In genomic region chr5:115275998-115276397, GRCm38 (mm10) we compare ENCODE assay signal across 9 mouse cellular contexts. TPM values are rescaled to one million over a fixed set of nuclear protein-coding genes. Genes with fewer than 3 reads are reported as not detected.
DNase-seq lines count a peak whose midpoint lies in the region; ATAC-seq and TF ChIP-seq lines count a peak whose summit lies in the region.
"Had no signal": no experiment of that assay in that cellular context is flagged by ENCODE, and none has a peak within 500 bp of the region (broad histone marks: within the 10 kb centered on the region; RNA-seq: fewer than 3 reads in every experiment).

No protein-coding gene starts in this region.

- no peaks in the 10 kb centered on the region for H3K27me3 ChIP-seq in kidney, adult 2 months (replicated peaks; ENCODE audit: control insufficient read depth, insufficient read depth, low read length)
- H3K27me3 ChIP-seq in kidney, embryonic 15.5 days, result no peaks in the 10 kb centered on the region
- H3K27me3 ChIP-seq in MEL (ENCODE audit: control insufficient read depth in 1 of 2, insufficient read depth in 2 of 2, low read length in 2 of 2), result no peaks in the 10 kb centered on the region
- no peaks in the 10 kb centered on the region for H3K27me3 ChIP-seq in embryonic facial prominence, embryonic 12.5 days
- H3K27me3 ChIP-seq: limb, embryonic 15.5 days had no signal

- ATAC-seq in kidney, embryonic 15.5 days (replicated peaks; ENCODE audit: low FRiP score), result no peak
- no peak for ATAC-seq in embryonic facial prominence, embryonic 12.5 days (ENCODE audit: insufficient number of reproducible peaks, insufficient read depth, low FRiP score, low TSS enrichment)
- no peak for ATAC-seq in megakaryocyte-erythroid progenitor cell, adult 5-6 weeks (replicated peaks; ENCODE audit: low FRiP score, low TSS enrichment, poor library complexity, severe bottlenecking)

- H3K4me3 ChIP-seq in kidney, adult 2 months (ENCODE audit: insufficient read depth, low read depth, low read length), result no peak overlapping the region
- no peak overlapping the region for H3K4me3 ChIP-seq in kidney, embryonic 15.5 days (replicated peaks)
- H3K4me3 ChIP-seq in MEL (ENCODE audit: control insufficient read depth in 1 of 2, insufficient read depth in 1 of 2, low read depth in 2 of 2, low read length in 2 of 2), result peak overlapping the region in 1 of 2 experiments; percentile 36; a peak in 1 of 4 replicates
- 0 out of 2 replicates have a peak overlapping the region, but pooled peaks have one; percentile 1 for H3K4me3 ChIP-seq in embryonic facial prominence, embryonic 12.5 days
- H3K4me3 ChIP-seq: limb, embryonic 15.5 days had no signal

- no peak for TF ChIP-seq EP300 in MEL (IDR thresholded peaks at IDR 0.05; ENCODE audit: low read depth in 1 of 2, low read length in 2 of 2)

- no peak overlapping the region for H3K27ac ChIP-seq in kidney, adult 2 months (ENCODE audit: insufficient read depth, low read depth, low read length)
- H3K27ac ChIP-seq in kidney, embryonic 15.5 days, result no peak overlapping the region
- no peak overlapping the region for H3K27ac ChIP-seq in MEL (ENCODE audit: control insufficient read depth, low read depth, low read length)
- no peak overlapping the region for H3K27ac ChIP-seq in embryonic facial prominence, embryonic 12.5 days
- H3K27ac ChIP-seq: limb, embryonic 15.5 days had no signal

- H3K9ac ChIP-seq in kidney, embryonic 15.5 days, result no peak overlapping the region
- H3K9ac ChIP-seq in MEL (ENCODE audit: control insufficient read depth, low read depth, low read length, poor library complexity, severe bottlenecking), result peak overlapping the region; percentile 46
- no peak overlapping the region for H3K9ac ChIP-seq in embryonic facial prominence, embryonic 12.5 days
- H3K9ac ChIP-seq: limb, embryonic 15.5 days had no signal

- H3K4me2 ChIP-seq in kidney, embryonic 15.5 days, result no peak overlapping the region
- no peak overlapping the region for H3K4me2 ChIP-seq in embryonic facial prominence, embryonic 12.5 days (replicated peaks)
- H3K4me2 ChIP-seq: limb, embryonic 15.5 days had no signal

- no peaks in the 10 kb centered on the region for H3K9me3 ChIP-seq in kidney, embryonic 15.5 days (replicated peaks)
- no peaks in the 10 kb centered on the region for H3K9me3 ChIP-seq in MEL (replicated peaks; ENCODE audit: insufficient read depth, low read length)
- no peaks in the 10 kb centered on the region for H3K9me3 ChIP-seq in embryonic facial prominence, embryonic 12.5 days
- H3K9me3 ChIP-seq: limb, embryonic 15.5 days had no signal

- peaks cover 29% of the 10 kb centered on the region for H3K79me2 ChIP-seq in MEL (ENCODE audit: control insufficient read depth, insufficient read depth, low read length, poor library complexity)

- TF ChIP-seq CTCF in kidney, adult 2 months (conservative IDR thresholded peaks at IDR 0.05; ENCODE audit: insufficient read depth, insufficient read length, low read depth, low read length), result peak; percentile 45
- TF ChIP-seq CTCF in MEL (IDR thresholded peaks at IDR 0.05 in 2 of 3, conservative IDR thresholded peaks at IDR 0.05 in 1 of 3; ENCODE audit: control insufficient read depth in 1 of 3, insufficient read depth in 1 of 3, low read depth in 2 of 3, low read length in 3 of 3, poor library complexity in 1 of 3, severe bottlenecking in 1 of 3), result peak; percentile 77 to 92 (median 86)

- peak; percentile 77 for TF ChIP-seq RAD21 in MEL (IDR thresholded peaks at IDR 0.05; ENCODE audit: low read depth, low read length)

- TF ChIP-seq POLR2A in kidney, adult 2 months (IDR thresholded peaks at IDR 0.05; ENCODE audit: low read depth, low read length), result no peak
- no peak for TF ChIP-seq POLR2A in MEL (IDR thresholded peaks at IDR 0.05; ENCODE audit: control insufficient read depth in 1 of 2, insufficient read depth in 1 of 2, low read depth in 1 of 2, low read length in 2 of 2, poor library complexity in 1 of 2)

- WGBS in kidney, adult 2 months, result 48% methylated on average over 14 of the region's 14 CpGs
- 44% methylated on average over 14 of the region's 14 CpGs for WGBS in kidney, embryonic 15.5 days
- WGBS in embryonic facial prominence, embryonic 12.5 days, result 31% methylated on average over 14 of the region's 14 CpGs

- peak; percentile 36 for DNase-seq in kidney, adult 2 months
- peak; percentile 89 for DNase-seq in MEL (ENCODE audit: low read depth, low spot score)
- peak; percentile 55 to 71 for DNase-seq in spleen, postnatal 10 days (ENCODE audit: low spot score in 2 of 2)
- DNase-seq in right cerebral cortex, adult 18-20 months, result no peak
- no peak for DNase-seq in right cerebral cortex, postnatal 25 days

- H3K36me3 ChIP-seq in kidney, adult 2 months (ENCODE audit: control insufficient read depth, insufficient read depth, low read length), result no peaks in the 10 kb centered on the region
- H3K36me3 ChIP-seq in kidney, embryonic 15.5 days, result no peaks in the 10 kb centered on the region
- peaks cover 0 to 25% of the 10 kb centered on the region in 2 experiments; a peak in 2 of 4 replicates for H3K36me3 ChIP-seq in MEL (ENCODE audit: control insufficient read depth in 1 of 2, insufficient read depth in 2 of 2, low read length in 2 of 2)
- no peaks in the 10 kb centered on the region for H3K36me3 ChIP-seq in embryonic facial prominence, embryonic 12.5 days
- H3K36me3 ChIP-seq: limb, embryonic 15.5 days had no signal

- H3K4me1 ChIP-seq in kidney, adult 2 months (ENCODE audit: control insufficient read depth, insufficient read depth, low read length), result peaks cover 5% of the 10 kb centered on the region
- peaks cover 17% of the 10 kb centered on the region for H3K4me1 ChIP-seq in kidney, embryonic 15.5 days
- H3K4me1 ChIP-seq in MEL (ENCODE audit: control insufficient read depth in 1 of 2, insufficient read depth in 2 of 2, low read length in 2 of 2), result peaks cover 15% of the 10 kb centered on the region in 2 experiments; a peak in 3 of 4 replicates
- peaks cover 14% of the 10 kb centered on the region for H3K4me1 ChIP-seq in embryonic facial prominence, embryonic 12.5 days

TF ChIP-seq in MEL, 35 proteins besides CTCF, POLR2A, EP300 and RAD21 (continues in another document):
- peak; percentile 46 for TF ChIP-seq ZC3H11A (IDR thresholded peaks at IDR 0.05; ENCODE audit: low read depth, low read length)
- peak; percentile 64 for TF ChIP-seq SMC3 (IDR thresholded peaks at IDR 0.05; ENCODE audit: low read depth, low read length)

RNA-seq across cellular contexts. Expression of gene Rnf10, which starts 3.3 kb away (rescaled TPM):
- polyA plus RNA-seq in kidney, adult 2 months (2012; rRNA removed), result 129 and 144 TPM in 2 replicates
- 134 and 142 TPM in 2 replicates for polyA plus RNA-seq in kidney, embryonic 15.5 days (2015; fragmentation: Nextera tagmentation; extraction: Ambion mirVana)
- total RNA-seq in MEL (2012; rRNA removed), result 44.4 and 57.3 TPM in 2 replicates
- 100 to 1,000 TPM; 165 to 254 TPM for polyA plus RNA-seq in MEL (2012; ENCODE audit: insufficient read depth in 1 of 2, insufficient read length in 2 of 2, low read depth in 1 of 2, low replicate concordance in 2 of 2, missing spikeins in 1 of 2)
- polyA plus RNA-seq in embryonic facial prominence, embryonic 12.5 days (2016; fragmentation: Nextera tagmentation; extraction: Ambion mirVana), result 184 and 187 TPM in 2 replicates
- 47.4 and 71.5 TPM in 2 replicates for total RNA-seq in megakaryocyte-erythroid progenitor cell, adult 5-6 weeks (2014; fragmentation: Nextera tagmentation)
- total RNA-seq in megakaryocyte-erythroid progenitor cell, adult 5-6 weeks (2017), result 35.9 and 36.9 TPM in 2 replicates

RNA-seq across cellular contexts. Expression of gene Coq5, which starts 3.5 kb away (rescaled TPM):
- polyA plus RNA-seq in kidney, adult 2 months (2012; rRNA removed), result 19.5 and 25.1 TPM in 2 replicates
- 51.0 and 51.2 TPM in 2 replicates for polyA plus RNA-seq in kidney, embryonic 15.5 days (2015; fragmentation: Nextera tagmentation; extraction: Ambion mirVana)
- total RNA-seq in MEL (2012; rRNA removed), result 39.7 and 43.3 TPM in 2 replicates
- 10 to 100 TPM in 1 of 2 experiments, not detected in 1; 40.5 TPM for polyA plus RNA-seq in MEL (2012; ENCODE audit: insufficient read depth in 1 of 2, insufficient read length in 2 of 2, low read depth in 1 of 2, low replicate concordance in 2 of 2, missing spikeins in 1 of 2)
- polyA plus RNA-seq in embryonic facial prominence, embryonic 12.5 days (2016; fragmentation: Nextera tagmentation; extraction: Ambion mirVana), result 45.5 and 46.2 TPM in 2 replicates
- total RNA-seq in megakaryocyte-erythroid progenitor cell, adult 5-6 weeks (2014; fragmentation: Nextera tagmentation), result 23.0 and 35.5 TPM in 2 replicates
- 71.1 and 78.6 TPM in 2 replicates for total RNA-seq in megakaryocyte-erythroid progenitor cell, adult 5-6 weeks (2017)

RNA-seq across cellular contexts. Expression of gene Dynll1, which starts 24.8 kb away (rescaled TPM):
- polyA plus RNA-seq in kidney, adult 2 months (2012; rRNA removed), result 108 and 129 TPM in 2 replicates
- 1,617 and 1,807 TPM in 2 replicates for polyA plus RNA-seq in kidney, embryonic 15.5 days (2015; fragmentation: Nextera tagmentation; extraction: Ambion mirVana)
- 714 and 736 TPM in 2 replicates for total RNA-seq in MEL (2012; rRNA removed)
- 100 to 1,000 TPM; 561 to 740 TPM for polyA plus RNA-seq in MEL (2012; ENCODE audit: insufficient read depth in 1 of 2, insufficient read length in 2 of 2, low read depth in 1 of 2, low replicate concordance in 2 of 2, missing spikeins in 1 of 2)
- polyA plus RNA-seq in embryonic facial prominence, embryonic 12.5 days (2016; fragmentation: Nextera tagmentation; extraction: Ambion mirVana), result 1,589 and 1,712 TPM in 2 replicates
- total RNA-seq in megakaryocyte-erythroid progenitor cell, adult 5-6 weeks (2014; fragmentation: Nextera tagmentation), result 550 and 746 TPM in 2 replicates
- 379 and 555 TPM in 2 replicates for total RNA-seq in megakaryocyte-erythroid progenitor cell, adult 5-6 weeks (2017)

RNA-seq across cellular contexts. Expression of gene Pop5, which starts 40.4 kb away (rescaled TPM):
- 132 and 160 TPM in 2 replicates for polyA plus RNA-seq in kidney, adult 2 months (2012; rRNA removed)
- 114 and 123 TPM in 2 replicates for polyA plus RNA-seq in kidney, embryonic 15.5 days (2015; fragmentation: Nextera tagmentation; extraction: Ambion mirVana)
- total RNA-seq in MEL (2012; rRNA removed), result 166 and 208 TPM in 2 replicates
- 100 to 1,000 TPM; 103 to 388 TPM for polyA plus RNA-seq in MEL (2012; ENCODE audit: insufficient read depth in 1 of 2, insufficient read length in 2 of 2, low read depth in 1 of 2, low replicate concordance in 2 of 2, missing spikeins in 1 of 2)
- polyA plus RNA-seq in embryonic facial prominence, embryonic 12.5 days (2016; fragmentation: Nextera tagmentation; extraction: Ambion mirVana), result 82.1 and 93.4 TPM in 2 replicates
- 130 and 136 TPM in 2 replicates for total RNA-seq in megakaryocyte-erythroid progenitor cell, adult 5-6 weeks (2014; fragmentation: Nextera tagmentation)
- 69.1 and 154 TPM in 2 replicates for total RNA-seq in megakaryocyte-erythroid progenitor cell, adult 5-6 weeks (2017)

RNA-seq across cellular contexts. Expression of gene Srsf9, which starts 51.0 kb away (rescaled TPM):
- polyA plus RNA-seq in kidney, adult 2 months (2012; rRNA removed), result 39.2 and 44.8 TPM in 2 replicates
- polyA plus RNA-seq in kidney, embryonic 15.5 days (2015; fragmentation: Nextera tagmentation; extraction: Ambion mirVana), result 301 and 315 TPM in 2 replicates
- total RNA-seq in MEL (2012; rRNA removed), result 80.0 and 98.0 TPM in 2 replicates
- 100 to 1,000 TPM in 1 of 2 experiments, not detected in 1; 170 TPM for polyA plus RNA-seq in MEL (2012; ENCODE audit: insufficient read depth in 1 of 2, insufficient read length in 2 of 2, low read depth in 1 of 2, low replicate concordance in 2 of 2, missing spikeins in 1 of 2)
- 418 and 420 TPM in 2 replicates for polyA plus RNA-seq in embryonic facial prominence, embryonic 12.5 days (2016; fragmentation: Nextera tagmentation; extraction: Ambion mirVana)
- total RNA-seq in megakaryocyte-erythroid progenitor cell, adult 5-6 weeks (2014; fragmentation: Nextera tagmentation), result 74.7 and 96.0 TPM in 2 replicates
- total RNA-seq in megakaryocyte-erythroid progenitor cell, adult 5-6 weeks (2017), result 61.6 and 108 TPM in 2 replicates

Comparison
In these comparisons a context has a peak if more than half of its experiments do, and no peak if none do; other contexts are left out.
1. DNase-seq: peak in kidney, adult 2 months (single experiment), MEL (single experiment) and spleen, postnatal 10 days (2 of 2); none in right cerebral cortex, adult 18-20 months (single experiment) and right cerebral cortex, postnatal 25 days (single experiment).